Mouse (Mus musculus) lung, postnatal 4 days (tissue): ENCODE results near the gene Zscan4d.
"Not testable (repeated sequence)": the region's sequence is repeated elsewhere in the genome, so short reads cannot be mapped to it uniquely, and the experiment has no call there.

Source experiments
- DNase-seq, 2 experiments: peaks; one replicate each; pipeline ENCODE4 v3.0.0; 2021

Gene Zscan4d

GRCm38 (mm10) chr7:11166059-11166458 lies at the start of gene Zscan4d:
Gene Zscan4d, minus strand, starts transcription at chr7:11166159.
- DNase-seq, result not testable (repeated sequence)

- DNase-seq, result not testable (repeated sequence)
Measured at GRCm38 (mm10) chr7:11158036-11158435, 7.9 kb downstream of the Zscan4d start.
